Mouse (Mus musculus) hematopoietic stem cell, adult 5-6 weeks (primary cell): ENCODE data around the gene Fuca2. TPM values are rescaled to one million over a fixed set of nuclear protein-coding genes. Genes with fewer than 3 reads are reported as not detected.
"Not testable (repeated sequence)": the region's sequence is repeated elsewhere in the genome, so short reads cannot be mapped to it uniquely, and the experiment has no call there.

Experiments
- ATAC-seq, 2 experiments: fragments of 125-278 bp in 1 of 2; replicated peaks in 1 of 2; 2 replicates each; pipeline ENCODE4 v1.8.0; 2016 to 2017; ENCODE audit warnings: inconsistent platforms in 2 of 2, mild to moderate bottlenecking in 2 of 2, moderate number of reproducible peaks in 2 of 2, low read depth in 1 of 2, moderate TSS enrichment in 1 of 2; ENCODE audit not compliant: low FRiP score in 2 of 2, poor library complexity in 2 of 2, severe bottlenecking in 2 of 2, insufficient read depth in 1 of 2, low TSS enrichment in 1 of 2
- total RNA-seq: library from RNA; stranded (forward); fragments of 172-1452, 232-1000 nt; gene quantifications from 2 replicates; pipeline ENCODE4 v1.2.3, GENCODE M21; 2017

Gene Fuca2
- total RNA-seq, result 52.5 and 62.3 TPM in 2 replicates

- ATAC-seq, result peak; percentile 29 to 43; a peak in 2 of 4 replicates
Observed at GRCm38 (mm10) chr10:13499331-13499730, at the start of gene Fuca2. Fuca2 (plus strand) TSS chr10:13499540.

- ATAC-seq, result no peak
Observed at GRCm38 (mm10) chr10:13451640-13452039, 47.7 kb upstream of the Fuca2 start.

- ATAC-seq, result peak; percentile 72 to 85; a peak in 3 of 4 replicates
Observed at GRCm38 (mm10) chr10:13453200-13453990, 45.9 kb upstream of the Fuca2 start.

- ATAC-seq, result not testable (repeated sequence)
Observed at GRCm38 (mm10) chr10:13464295-13464694, 35.0 kb upstream of the Fuca2 start.

- no peak for ATAC-seq
Observed at GRCm38 (mm10) chr10:13466925-13467324, 32.4 kb upstream of the Fuca2 start.

GRCm38 (mm10) chr10:13468025-13468529 is 31.3 kb upstream of the Fuca2 start:
- not testable (repeated sequence) for ATAC-seq

GRCm38 (mm10) chr10:13470236-13470635 is 29.1 kb upstream of the Fuca2 start:
- peak; percentile 82 to 85 for ATAC-seq

- 0 out of 4 replicates have a peak, but pooled peaks of 1 of the 2 experiments have one; percentile 25 for ATAC-seq
Observed at GRCm38 (mm10) chr10:13473287-13473832, 26.0 kb upstream of the Fuca2 start.

GRCm38 (mm10) chr10:13473833-13474567 is 25.3 kb upstream of the Fuca2 start, which contains the start of gene Phactr2:
Phactr2 (minus strand) TSS chr10:13474412.
- peak; percentile 24 to 54; a peak in 3 of 4 replicates for ATAC-seq

- ATAC-seq, result no peak
Observed at GRCm38 (mm10) chr10:13474568-13474955, 24.8 kb upstream of the Fuca2 start.

- no peak for ATAC-seq
Observed at GRCm38 (mm10) chr10:13475121-13475520, 24.2 kb upstream of the Fuca2 start.

GRCm38 (mm10) chr10:13479341-13479740 is 20.0 kb upstream of the Fuca2 start:
- no peak for ATAC-seq

- no peak for ATAC-seq
Observed at GRCm38 (mm10) chr10:13485958-13486357, 13.4 kb upstream of the Fuca2 start.

GRCm38 (mm10) chr10:13489671-13490070 is 9.7 kb upstream of the Fuca2 start:
- no peak for ATAC-seq

GRCm38 (mm10) chr10:13493978-13494686 is 5.2 kb upstream of the Fuca2 start:
- no peak for ATAC-seq

- no peak for ATAC-seq
Observed at GRCm38 (mm10) chr10:13496315-13496714, 3.0 kb upstream of the Fuca2 start.

GRCm38 (mm10) chr10:13500473-13500872 is 1.1 kb downstream of the Fuca2 start:
- peak; percentile 48 to 65; a peak in 3 of 4 replicates for ATAC-seq
